Mouse (Mus musculus) liver, embryonic 14.5 days (tissue): ENCODE data around the gene Rgs11. TPM values are rescaled to one million over a fixed set of nuclear protein-coding genes. Genes with fewer than 3 reads are reported as not detected.

Source experiments
- ATAC-seq: fragments of 200-750 bp; cut with Nextera tagmentation; 2 replicates; pipeline ENCODE4 v1.8.0; 2017; ENCODE audit warnings: moderate number of reproducible peaks, mild to moderate bottlenecking, moderate library complexity; ENCODE audit not compliant: insufficient read depth
- DNase-seq, 3 experiments: peaks; one replicate each; pipeline ENCODE4 v3.0.0-alpha.2; 2012 to 2013; ENCODE audit warnings: low read depth in 3 of 3, low spot score in 3 of 3
- H3K27ac ChIP-seq: fragments of 300-500 bp; sonication (generic); 2 replicates; pipeline ENCODE4 v1.5.1; 2014; ENCODE audit warnings: moderate library complexity, mild to moderate bottlenecking, control low read depth, inconsistent platforms
- H3K27me3 ChIP-seq: fragments of 300-500 bp; sonication (generic); 2 replicates; pipeline ENCODE4 v1.6.1; 2014; ENCODE audit warnings: mild to moderate bottlenecking, low read length, moderate library complexity; ENCODE audit not compliant: control insufficient read depth, insufficient read depth
- H3K36me3 ChIP-seq: fragments of 300-500 bp; sonication (generic); replicated peaks from 2 replicates; pipeline ENCODE4 v1.6.1; 2014; ENCODE audit warnings: low read depth; ENCODE audit not compliant: control insufficient read depth, insufficient read depth
- H3K4me1 ChIP-seq, 2 experiments: fragments of 200-500 bp in 1 of 2; fragments of 300-500 bp in 1 of 2; sonication (generic) in 1 of 2; replicated peaks; 2 replicates each; pipeline ENCODE4 v1.6.1; 2012 to 2014; ENCODE audit warnings: antibody characterized with exemption in 1 of 2, inconsistent platforms in 1 of 2, low read length in 1 of 2; ENCODE audit not compliant: control insufficient read depth in 2 of 2, insufficient read depth in 2 of 2
- H3K4me2 ChIP-seq: fragments of 300-500 bp; sonication (generic); 2 replicates; pipeline ENCODE4 v1.6.1; 2014; ENCODE audit warnings: low read depth, mild to moderate bottlenecking, control low read depth, moderate library complexity
- H3K4me3 ChIP-seq, 2 experiments: fragments of 200-500 bp in 1 of 2; fragments of 300-500 bp in 1 of 2; sonication (generic) in 1 of 2; 2 replicates each; pipeline ENCODE4 v1.5.1; 2012 to 2014; ENCODE audit warnings: low read depth in 2 of 2, low read length in 2 of 2, mild to moderate bottlenecking in 2 of 2, control low read depth in 1 of 2, inconsistent platforms in 1 of 2, moderate library complexity in 1 of 2; ENCODE audit not compliant: insufficient read depth in 1 of 2
- H3K9ac ChIP-seq: fragments of 300-500 bp; sonication (generic); replicated peaks from 2 replicates; pipeline ENCODE4 v1.6.1; 2014; ENCODE audit warnings: mild to moderate bottlenecking, control low read depth, moderate library complexity
- H3K9me3 ChIP-seq: fragments of 300-500 bp; sonication (generic); 2 replicates; pipeline ENCODE4 v1.6.1; 2016; ENCODE audit warnings: low read length, mixed read lengths; ENCODE audit not compliant: control insufficient read depth
- CTCF ChIP-seq: IDR thresholded peaks from 2 replicates; pipeline ENCODE4 v1.5.1; 2016; ENCODE audit warnings: antibody characterized with exemption, low read depth, control low read depth
- EP300 ChIP-seq: IDR thresholded peaks from 2 replicates; pipeline ENCODE4 v1.6.1; 2016; ENCODE audit warnings: antibody characterized with exemption, low read depth
- WGBS: fragments of 180-500 bp; shearing (Covaris S2); extraction: QIAGEN DNeasy Blood & Tissue Kit; methylation state at CpG from one replicate; pipeline ENCODE4 v1.1.7; 2014; ENCODE audit not compliant: insufficient replicate concordance; 5-methylcytosine and 5-hydroxymethylcytosine counted together
- polyA plus RNA-seq, 2 experiments: library from polyadenylated mRNA; depleted of rRNA in 1 of 2; stranded (reverse) in 1 of 2; unstranded in 1 of 2; fragments of >200 nt; fragmentation: Nextera tagmentation in 1 of 2; extraction: Ambion mirVana in 1 of 2; gene quantifications; 2 replicates each; pipeline versions ENCODE4 v1.2.1 to v1.2.3; 2012 to 2014

Rgs11 gene
- polyA plus RNA-seq, 2 experiments: 0.10 to 0.35 TPM

GRCm38 (mm10) chr17:26253399-26253798, 50.6 kb downstream of the Rgs11 start:
- under 1% methylated on average over 24 of the region's 24 CpGs for WGBS
- Histone ChIP-seq H3K27ac (peak overlapping the region; percentile 93), H3K27me3 (no peaks in the 10 kb centered on the region), H3K4me2 (peak overlapping the region; percentile 92), H3K4me1 (peaks cover 12 to 13% of the 10 kb centered on the region in 2 experiments), H3K36me3 (peaks cover 35% of the 10 kb centered on the region), H3K9me3 (no peaks in the 10 kb centered on the region), H3K9ac (peak overlapping the region; percentile 97), H3K4me3 (peak overlapping the region; percentile 80 to 98)
- no peak; the same call in 1 of the 2 replicates for ATAC-seq
- DNase-seq: no peak
- TF ChIP-seq CTCF (no peak), EP300 (no peak)

- TF ChIP-seq CTCF: no peak
- TF ChIP-seq EP300: no peak
- Histone ChIP-seq H3K27ac (no peak overlapping the region), H3K4me1 (peaks cover 12 to 13% of the 10 kb centered on the region in 2 experiments), H3K9me3 (no peaks in the 10 kb centered on the region), H3K4me2 (no peak overlapping the region), H3K4me3 (no peak overlapping the region), H3K9ac (no peak overlapping the region), H3K27me3 (no peaks in the 10 kb centered on the region), H3K36me3 (peaks cover 50% of the 10 kb centered on the region)
- DNase-seq (no peak), ATAC-seq (no peak)
- WGBS: 85% methylated on average over 7 of the region's 7 CpGs
These were observed 52.6 kb downstream of the Rgs11 start for GRCm38 (mm10) chr17:26255313-26255712.

Other genes starting within 250 kb of the Rgs11 start
- 7.7 and 9.0 TPM in 2 replicates for gene Capn15, start 217.2 kb upstream of the Rgs11 start, polyA plus RNA-seq (2012; rRNA removed)
- 8.3 and 11.8 TPM in 2 replicates for gene Capn15, start 217.2 kb upstream of the Rgs11 start, polyA plus RNA-seq (2014; fragmentation: Nextera tagmentation; extraction: Ambion mirVana)
- gene Rab11fip3, start 133.4 kb upstream of the Rgs11 start, polyA plus RNA-seq (2012; rRNA removed): 2.1 and 2.3 TPM in 2 replicates
- gene Rab11fip3, start 133.4 kb upstream of the Rgs11 start, polyA plus RNA-seq (2014; fragmentation: Nextera tagmentation; extraction: Ambion mirVana): 1.4 and 1.8 TPM in 2 replicates
- gene Decr2, start 112.6 kb upstream of the Rgs11 start, polyA plus RNA-seq (2012; rRNA removed): 6.2 and 6.8 TPM in 2 replicates
- 5.5 and 6.5 TPM in 2 replicates for gene Decr2, start 112.6 kb upstream of the Rgs11 start, polyA plus RNA-seq (2014; fragmentation: Nextera tagmentation; extraction: Ambion mirVana)
- gene Nme4, start 107.3 kb upstream of the Rgs11 start, polyA plus RNA-seq (2012; rRNA removed): 46.2 and 52.2 TPM in 2 replicates
- 45.1 and 46.7 TPM in 2 replicates for gene Nme4, start 107.3 kb upstream of the Rgs11 start, polyA plus RNA-seq (2014; fragmentation: Nextera tagmentation; extraction: Ambion mirVana)
- gene Tmem8, start 89.7 kb upstream of the Rgs11 start, polyA plus RNA-seq (2012; rRNA removed): 2.8 and 3.6 TPM in 2 replicates
- gene Tmem8, start 89.7 kb upstream of the Rgs11 start, polyA plus RNA-seq (2014; fragmentation: Nextera tagmentation; extraction: Ambion mirVana): 0.88 and 1.1 TPM in 2 replicates
- gene Mrpl28, start 79.5 kb upstream of the Rgs11 start, polyA plus RNA-seq (2012; rRNA removed): 47.8 and 58.0 TPM in 2 replicates
- gene Mrpl28, start 79.5 kb upstream of the Rgs11 start, polyA plus RNA-seq (2014; fragmentation: Nextera tagmentation; extraction: Ambion mirVana): 121 and 129 TPM in 2 replicates
- gene Axin1, start 64.3 kb upstream of the Rgs11 start, polyA plus RNA-seq (2012; rRNA removed): 6.5 and 8.7 TPM in 2 replicates
- gene Axin1, start 64.3 kb upstream of the Rgs11 start, polyA plus RNA-seq (2014; fragmentation: Nextera tagmentation; extraction: Ambion mirVana): 3.8 and 6.0 TPM in 2 replicates
- gene Pdia2, start 3.9 kb upstream of the Rgs11 start, polyA plus RNA-seq (2012; rRNA removed): 22.0 and 25.9 TPM in 2 replicates
- 86.6 and 89.7 TPM in 2 replicates for gene Pdia2, start 3.9 kb upstream of the Rgs11 start, polyA plus RNA-seq (2014; fragmentation: Nextera tagmentation; extraction: Ambion mirVana)
- 10.6 and 11.6 TPM in 2 replicates for gene Arhgdig, start 4.8 kb downstream of the Rgs11 start, polyA plus RNA-seq (2012; rRNA removed)
- gene Arhgdig, start 4.8 kb downstream of the Rgs11 start, polyA plus RNA-seq (2014; fragmentation: Nextera tagmentation; extraction: Ambion mirVana): 15.9 and 22.8 TPM in 2 replicates
- gene Fam234a, start 41.3 kb downstream of the Rgs11 start, polyA plus RNA-seq (2012; rRNA removed): 5.9 and 6.6 TPM in 2 replicates
- gene Fam234a, start 41.3 kb downstream of the Rgs11 start, polyA plus RNA-seq (2014; fragmentation: Nextera tagmentation; extraction: Ambion mirVana): 8.3 and 10.1 TPM in 2 replicates
- gene Luc7l, start 49.9 kb downstream of the Rgs11 start, polyA plus RNA-seq (2012; rRNA removed): 15.6 and 21.4 TPM in 2 replicates
- gene Luc7l, start 49.9 kb downstream of the Rgs11 start, polyA plus RNA-seq (2014; fragmentation: Nextera tagmentation; extraction: Ambion mirVana): 26.5 and 27.9 TPM in 2 replicates
- 0.09 and 0.12 TPM in 2 replicates for gene Neurl1b, start 211.9 kb downstream of the Rgs11 start, polyA plus RNA-seq (2012; rRNA removed)
- gene Neurl1b, start 211.9 kb downstream of the Rgs11 start, polyA plus RNA-seq (2014; fragmentation: Nextera tagmentation; extraction: Ambion mirVana): 0.03 TPM in 1 of 2 replicates, not detected in the other